Mouse (Mus musculus) retina, postnatal 7 days (tissue): ENCODE measurements at regions not wholly inside any gene's neighbourhood (a gene's known extent, or its start where the extent isn't known, plus 50 kb on each side); places are given as distances from the start of the nearest gene placed in this dataset.
A peak's percentile ranks its signal among the peaks of the same experiment; 100 is the strongest.

ENCODE experiments used
- DNase-seq: peaks from one replicate; pipeline ENCODE4 v3.0.0-alpha.2; 2012; ENCODE audit warnings: low read depth, low spot score

- peak; percentile 29 for DNase-seq
Measured at GRCm38 (mm10) chr6:53143846-53144584, 75.6 kb upstream of the Jazf1 start.

GRCm38 (mm10) chr6:53134410-53134809 lies 66.0 kb upstream of the Jazf1 start:
- DNase-seq = no peak

- no peak for DNase-seq
Measured at GRCm38 (mm10) chr6:53130717-53131330, 62.4 kb upstream of the Jazf1 start.

GRCm38 (mm10) chr6:53126776-53127175 lies 58.3 kb upstream of the Jazf1 start:
- DNase-seq = no peak

GRCm38 (mm10) chr6:53124800-53125450 lies 56.5 kb upstream of the Jazf1 start:
- no peak for DNase-seq

GRCm38 (mm10) chr6:53120385-53120784 lies 52.0 kb upstream of the Jazf1 start:
- no peak for DNase-seq
